31 mouse cellular contexts compared by ENCODE assay signal in genomic region chr3:154651192-154651821, GRCm38 (mm10). TPM values are rescaled to one million over a fixed set of nuclear protein-coding genes. Genes with fewer than 3 reads are reported as not detected.
DNase-seq lines count a peak whose midpoint lies in the region; ATAC-seq and TF ChIP-seq lines count a peak whose summit lies in the region.
"Had no signal": no experiment of that assay in that cellular context is flagged by ENCODE, and none has a peak within 500 bp of the region (broad histone marks: within the 10 kb centered on the region; RNA-seq: fewer than 3 reads in every experiment).

No protein-coding gene starts in this region.

- no peaks in the 10 kb centered on the region for H3K27me3 ChIP-seq in hindbrain, postnatal 0 days (ENCODE audit: insufficient read depth, low read length)
- H3K27me3 ChIP-seq: forebrain, embryonic 13.5 days had no signal

- WGBS in hindbrain, postnatal 0 days = 77% methylated on average over 10 of the region's 10 CpGs

- no peaks in the 10 kb centered on the region for H3K36me3 ChIP-seq in hindbrain, postnatal 0 days (ENCODE audit: insufficient read depth, low read length)
- H3K36me3 ChIP-seq: embryonic facial prominence, embryonic 13.5 days; heart, embryonic 13.5 days; limb, embryonic 10.5 days; midbrain, embryonic 13.5 days had no signal

- no peak for DNase-seq in layer of hippocampus, adult 2 months (ENCODE audit: low spot score in 2 of 2)
- DNase-seq in layer of hippocampus, adult 9-11 months = no peak
- peak; percentile 68 for DNase-seq in right cerebral cortex, adult 18-20 months
- DNase-seq in right cerebral cortex, postnatal 4 days = no peak
- DNase-seq in right cerebral cortex, postnatal 14 days = peak; percentile 22
- DNase-seq in gastrocnemius, adult 8-10 months (ENCODE audit: low spot score in 2 of 2) = no peak
- DNase-seq in hindbrain, postnatal 0 days (ENCODE audit: low spot score) = no peak
- DNase-seq: adrenal gland, postnatal 14 days; cerebellum, adult 8-10 months; cerebellum, postnatal 36 days; embryo, embryonic 11 days; gastrocnemius, postnatal 14 days; heart, adult 2 months; heart, postnatal 14 days; kidney, postnatal 25 days; liver; lung, postnatal 36 days; thymus, postnatal 14 days had no signal

- no peak overlapping the region for H3K4me3 ChIP-seq in layer of hippocampus, adult 2 months
- H3K4me3 ChIP-seq in hindbrain, postnatal 0 days (ENCODE audit: low read length) = no peak overlapping the region
- H3K4me3 ChIP-seq: embryonic facial prominence, embryonic 13.5 days; erythroblast, embryonic 14.5 days; forebrain, embryonic 13.5 days; heart, adult 2 months; heart, embryonic 13.5 days; limb, embryonic 10.5 days; megakaryocyte, embryonic 14.5 days; midbrain, embryonic 13.5 days had no signal

- H3K27ac ChIP-seq in layer of hippocampus, adult 2 months = 0 out of 2 replicates have a peak overlapping the region, but pooled peaks have one; percentile 3
- H3K27ac ChIP-seq in hindbrain, postnatal 0 days = no peak overlapping the region
- H3K27ac ChIP-seq: embryonic facial prominence, embryonic 13.5 days; forebrain, embryonic 13.5 days; heart, adult 2 months; heart, embryonic 13.5 days; limb, embryonic 10.5 days; midbrain, embryonic 13.5 days had no signal

- no peak overlapping the region for H3K9ac ChIP-seq in hindbrain, postnatal 0 days (replicated peaks; ENCODE audit: low read length)
- H3K9ac ChIP-seq: embryonic facial prominence, embryonic 13.5 days; forebrain, embryonic 13.5 days; heart, embryonic 13.5 days; midbrain, embryonic 13.5 days had no signal

- no peaks in the 10 kb centered on the region for H3K4me1 ChIP-seq in hindbrain, postnatal 0 days (ENCODE audit: insufficient read depth, low read length)

- H3K4me2 ChIP-seq in hindbrain, postnatal 0 days (ENCODE audit: low read depth, low read length) = no peak overlapping the region
- H3K4me2 ChIP-seq: embryonic facial prominence, embryonic 13.5 days; forebrain, embryonic 13.5 days; heart, embryonic 13.5 days; midbrain, embryonic 13.5 days had no signal

- no peak for TF ChIP-seq CTCF in layer of hippocampus, adult 2 months (conservative IDR thresholded peaks at IDR 0.05)
- no peak for TF ChIP-seq CTCF in hindbrain, postnatal 0 days (IDR thresholded peaks at IDR 0.05; ENCODE audit: low read depth)

- no peak for ATAC-seq in hindbrain, postnatal 0 days
- ATAC-seq: forebrain, embryonic 13.5 days; intestine, postnatal 0 days; midbrain, embryonic 13.5 days had no signal

- H3K9me3 ChIP-seq in hindbrain, postnatal 0 days (ENCODE audit: low read length) = no peaks in the 10 kb centered on the region
- H3K9me3 ChIP-seq: embryonic facial prominence, embryonic 13.5 days; forebrain, embryonic 13.5 days; heart, embryonic 13.5 days; limb, embryonic 10.5 days; midbrain, embryonic 13.5 days had no signal

RNA-seq across cellular contexts. Expression of gene Erich3, which starts 12.4 kb away (rescaled TPM):
- total RNA-seq in layer of hippocampus, adult 2 months (2021) = 1 to 10 TPM; 7.7 TPM
- under 1 TPM in 3 of 4 experiments, not detected in 1; 0.13 to 0.47 (median 0.15) TPM for total RNA-seq in gastrocnemius, adult 8-10 months (2022)
- total RNA-seq in hindbrain, postnatal 0 days (2014; rRNA removed) = 2.0 and 2.7 TPM in 2 replicates
- 2.5 and 3.1 TPM in 2 replicates for polyA plus RNA-seq in hindbrain, postnatal 0 days (2015; fragmentation: Nextera tagmentation; extraction: Ambion mirVana)
- total RNA-seq: monocyte, adult 5-6 weeks; neutrophil, adult 5-6 weeks had no signal
- polyA plus RNA-seq: erythroblast, embryonic 14.5 days; kidney, embryonic 14.5 days; liver, embryonic 16.5 days; small intestine, adult 2 months had no signal

RNA-seq across cellular contexts. Expression of gene Tyw3, which starts 54.4 kb away (rescaled TPM):
- total RNA-seq in layer of hippocampus, adult 2 months (2021) = 10 to 100 TPM; 11.1 to 12.4 TPM
- total RNA-seq in gastrocnemius, adult 8-10 months (2022) = 1 to 10 TPM; 2.0 to 4.2 (median 2.6) TPM
- 21.4 and 40.7 TPM in 2 replicates for total RNA-seq in hindbrain, postnatal 0 days (2014; rRNA removed)
- polyA plus RNA-seq in hindbrain, postnatal 0 days (2015; fragmentation: Nextera tagmentation; extraction: Ambion mirVana) = 8.1 and 10.8 TPM in 2 replicates

RNA-seq across cellular contexts. Expression of gene Cryz, which starts 54.8 kb away (rescaled TPM):
- total RNA-seq in layer of hippocampus, adult 2 months (2021) = 10 to 100 TPM; 20.5 to 23.2 TPM
- total RNA-seq in gastrocnemius, adult 8-10 months (2022) = 10 to 100 TPM; 12.6 to 14.9 (median 14.3) TPM
- 12.2 and 17.0 TPM in 2 replicates for total RNA-seq in hindbrain, postnatal 0 days (2014; rRNA removed)
- 14.7 and 15.9 TPM in 2 replicates for polyA plus RNA-seq in hindbrain, postnatal 0 days (2015; fragmentation: Nextera tagmentation; extraction: Ambion mirVana)

Comparison
In these comparisons a context has a peak if more than half of its experiments do, and no peak if none do; other contexts are left out.
1. DNase-seq: peak in right cerebral cortex, adult 18-20 months (single experiment) and right cerebral cortex, postnatal 14 days (single experiment); none in layer of hippocampus, adult 2 months (0 of 2), layer of hippocampus, adult 9-11 months (single experiment), right cerebral cortex, postnatal 4 days (single experiment), gastrocnemius, adult 8-10 months (0 of 2) and hindbrain, postnatal 0 days (single experiment).